11 mouse cellular contexts compared by ENCODE assay signal in the genomic region with DNA sequence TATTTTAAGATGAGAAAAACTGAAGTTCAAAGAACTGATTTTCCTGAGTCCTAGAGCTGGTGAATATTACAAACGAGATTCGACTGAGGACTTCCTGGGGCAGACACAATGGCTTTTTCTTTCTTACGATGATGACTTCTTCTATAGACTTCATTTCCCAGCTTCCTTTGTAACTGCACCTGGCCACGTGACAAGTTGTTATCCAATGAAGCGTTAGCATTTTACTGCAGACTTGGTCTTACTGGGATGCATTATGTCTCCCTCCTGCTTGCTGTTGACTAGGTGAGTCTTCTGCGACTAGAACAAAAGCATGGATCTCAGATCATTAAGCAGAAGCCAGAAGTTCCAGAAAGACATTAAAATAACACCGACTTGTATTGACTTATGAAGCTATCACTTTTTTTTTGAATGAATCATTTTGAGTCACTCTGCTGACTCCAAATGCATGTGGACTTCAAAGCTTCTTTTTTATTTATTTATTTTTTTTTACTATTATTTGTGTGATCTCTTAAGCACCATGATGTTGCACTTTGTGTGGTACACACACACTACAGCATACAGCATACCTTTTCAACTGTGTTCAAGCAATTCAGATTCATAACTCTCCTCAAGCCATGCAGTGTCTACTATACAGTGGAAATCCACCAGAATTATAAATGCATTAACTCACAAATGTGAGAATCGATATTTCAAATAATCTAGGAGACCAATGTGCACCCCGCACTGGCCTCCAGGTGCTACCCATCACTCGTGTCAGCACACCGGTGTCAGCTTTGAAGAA.
DNase-seq lines count a peak whose midpoint lies in the region; ATAC-seq lines count a peak whose summit lies in the region.
"Had no signal": no experiment of that assay in that cellular context is flagged by ENCODE, and none has a peak within 500 bp of the region (broad histone marks: within the 10 kb centered on the region; RNA-seq: fewer than 3 reads in every experiment).

No protein-coding gene starts in this region.

- peak; percentile 82 for DNase-seq in heart, adult 11 months
- no peak for DNase-seq in heart, adult 8-10 months (ENCODE audit: low spot score)
- peak; percentile 31 for DNase-seq in embryo, embryonic 11 days
- DNase-seq in hindbrain, embryonic 14.5 days (ENCODE audit: low spot score) = peak; percentile 66
- no peak for DNase-seq in gastrocnemius, postnatal 25 days
- no peak for DNase-seq in adipocyte (ENCODE audit: low spot score)
- DNase-seq: gastrocnemius, postnatal 10 days; kidney, postnatal 4 days; lung, postnatal 36 days had no signal

- no peak overlapping the region for H3K9ac ChIP-seq in hindbrain, embryonic 14.5 days
- H3K9ac ChIP-seq in neural tube, embryonic 14.5 days (replicated peaks; ENCODE audit: low read depth, low read length) = no peak overlapping the region
- no peak overlapping the region for H3K9ac ChIP-seq in heart, embryonic 11.5 days (ENCODE audit: low read depth, low read length)

- WGBS in hindbrain, embryonic 14.5 days = 64% methylated on average over 11 of the region's 11 CpGs
- WGBS in neural tube, embryonic 14.5 days = 68% methylated on average over 11 of the region's 11 CpGs
- WGBS in heart, embryonic 11.5 days (ENCODE audit: insufficient replicate concordance) = 66% methylated on average over 11 of the region's 11 CpGs

- H3K4me2 ChIP-seq in hindbrain, embryonic 14.5 days (replicated peaks) = 0 out of 2 replicates have a peak overlapping the region, but pooled peaks have one; percentile 2
- no peak overlapping the region for H3K4me2 ChIP-seq in neural tube, embryonic 14.5 days (ENCODE audit: low read depth, low read length)
- no peak overlapping the region for H3K4me2 ChIP-seq in heart, embryonic 11.5 days

- H3K27ac ChIP-seq in hindbrain, embryonic 14.5 days = no peak overlapping the region
- H3K27ac ChIP-seq in neural tube, embryonic 14.5 days (ENCODE audit: low read depth, low read length) = no peak overlapping the region
- H3K27ac ChIP-seq in heart, embryonic 11.5 days (ENCODE audit: low read depth, low read length) = no peak overlapping the region

- no peak for ATAC-seq in hindbrain, embryonic 14.5 days (ENCODE audit: low FRiP score)
- ATAC-seq in neural tube, embryonic 14.5 days (ENCODE audit: low read depth) = peak; percentile 60; the same call in 1 of the 2 replicates
- no peak for ATAC-seq in heart, embryonic 11.5 days (replicated peaks; ENCODE audit: insufficient number of reproducible peaks, low FRiP score, low TSS enrichment)

- no peak overlapping the region for H3K4me3 ChIP-seq in hindbrain, embryonic 14.5 days (replicated peaks; ENCODE audit: low read length)
- no peak overlapping the region for H3K4me3 ChIP-seq in neural tube, embryonic 14.5 days (ENCODE audit: low read depth, low read length)
- no peak overlapping the region for H3K4me3 ChIP-seq in heart, embryonic 11.5 days (ENCODE audit: low read depth, low read length)

- H3K4me1 ChIP-seq in hindbrain, embryonic 14.5 days (replicated peaks; ENCODE audit: control insufficient read depth, insufficient read depth, low read length) = peaks cover 21% of the 10 kb centered on the region
- peaks cover 7% of the 10 kb centered on the region for H3K4me1 ChIP-seq in neural tube, embryonic 14.5 days (ENCODE audit: control insufficient read depth, insufficient read depth, low read length)
- H3K4me1 ChIP-seq in heart, embryonic 11.5 days (ENCODE audit: control insufficient read depth, insufficient read depth, low read length) = peaks cover 12% of the 10 kb centered on the region

- H3K9me3 ChIP-seq in hindbrain, embryonic 14.5 days (ENCODE audit: control insufficient read depth, low read length) = no peaks in the 10 kb centered on the region
- no peaks in the 10 kb centered on the region for H3K9me3 ChIP-seq in neural tube, embryonic 14.5 days (ENCODE audit: control insufficient read depth, low read length)
- no peaks in the 10 kb centered on the region for H3K9me3 ChIP-seq in heart, embryonic 11.5 days (replicated peaks; ENCODE audit: control insufficient read depth, low read length)

- no peaks in the 10 kb centered on the region for H3K36me3 ChIP-seq in hindbrain, embryonic 14.5 days (replicated peaks; ENCODE audit: control insufficient read depth, insufficient read depth)
- H3K36me3 ChIP-seq in neural tube, embryonic 14.5 days (ENCODE audit: control insufficient read depth, insufficient read depth, low read length) = no peaks in the 10 kb centered on the region
- no peaks in the 10 kb centered on the region for H3K36me3 ChIP-seq in heart, embryonic 11.5 days (ENCODE audit: control insufficient read depth, insufficient read depth, low read length)

- H3K27me3 ChIP-seq in hindbrain, embryonic 14.5 days (ENCODE audit: control insufficient read depth, insufficient read depth, low read length) = no peaks in the 10 kb centered on the region
- no peaks in the 10 kb centered on the region for H3K27me3 ChIP-seq in neural tube, embryonic 14.5 days (ENCODE audit: control insufficient read depth, insufficient read depth, low read length)
- no peaks in the 10 kb centered on the region for H3K27me3 ChIP-seq in heart, embryonic 11.5 days (ENCODE audit: control insufficient read depth, insufficient read depth, low read length)

Comparison
In these comparisons a context has a peak if more than half of its experiments do, and no peak if none do; other contexts are left out.
1. DNase-seq: peak in heart, adult 11 months (single experiment), embryo, embryonic 11 days (single experiment) and hindbrain, embryonic 14.5 days (single experiment); none in heart, adult 8-10 months (single experiment), gastrocnemius, postnatal 25 days (single experiment) and adipocyte (single experiment).